In genomic region chr7:24399256-24400081, GRCm38 (mm10) we compare ENCODE assay signal across 8 mouse cellular contexts. TPM values are rescaled to one million over a fixed set of nuclear protein-coding genes. Genes with fewer than 3 reads are reported as not detected.
A peak's percentile ranks its signal among the peaks of the same experiment; 100 is the strongest.
DNase-seq lines count a peak whose midpoint lies in the region; ATAC-seq and TF ChIP-seq lines count a peak whose summit lies in the region.

Gene Smg9, plus strand, starts transcription at chr7:24399619.

- no peaks in the 10 kb centered on the region for H3K9me3 ChIP-seq in ES-E14 (ENCODE audit: control insufficient read depth, insufficient read depth, low read depth, low read length)
- no peaks in the 10 kb centered on the region for H3K9me3 ChIP-seq in forebrain, embryonic 15.5 days
- H3K9me3 ChIP-seq in lung, embryonic 14.5 days (ENCODE audit: low read depth, low read length) = 0 out of 2 replicates have a peak, but pooled peaks cover 3% of the 10 kb centered on the region

- H3K4me1 ChIP-seq in ES-E14 (ENCODE audit: control insufficient read depth in 2 of 2, insufficient read depth in 2 of 2, low read length in 2 of 2, poor library complexity in 1 of 2) = no peaks in the 10 kb centered on the region
- peaks cover 14% of the 10 kb centered on the region for H3K4me1 ChIP-seq in forebrain, embryonic 15.5 days
- H3K4me1 ChIP-seq in lung, embryonic 14.5 days (ENCODE audit: insufficient read depth) = no peaks in the 10 kb centered on the region
- peaks cover 15% of the 10 kb centered on the region for H3K4me1 ChIP-seq in olfactory bulb, adult 2 months (ENCODE audit: control insufficient read depth, insufficient read depth, low read length)
- peaks cover 29% of the 10 kb centered on the region for H3K4me1 ChIP-seq in thymus, adult 2 months (replicated peaks; ENCODE audit: control insufficient read depth, insufficient read depth, low read length)

- ATAC-seq in forebrain, embryonic 15.5 days (replicated peaks) = peak; percentile 96
- peak; percentile 95 for ATAC-seq in lung, embryonic 14.5 days (ENCODE audit: insufficient read depth)

- 3% methylated on average over 66 of the region's 66 CpGs for WGBS in forebrain, embryonic 15.5 days
- WGBS in lung, embryonic 14.5 days = 2% methylated on average over 66 of the region's 66 CpGs
- WGBS in olfactory bulb, adult 2 months = 2% methylated on average over 66 of the region's 66 CpGs
- 2% methylated on average over 66 of the region's 66 CpGs for WGBS in thymus, adult 2 months

- H3K36me3 ChIP-seq in ES-E14 (ENCODE audit: control insufficient read depth, insufficient read depth, low read length, poor library complexity, severe bottlenecking) = no peaks in the 10 kb centered on the region; the same call in 1 of the 2 replicates
- peaks cover 7% of the 10 kb centered on the region for H3K36me3 ChIP-seq in forebrain, embryonic 15.5 days
- peaks cover 16% of the 10 kb centered on the region for H3K36me3 ChIP-seq in lung, embryonic 14.5 days (ENCODE audit: insufficient read depth)
- H3K36me3 ChIP-seq in thymus, adult 2 months (ENCODE audit: control insufficient read depth, insufficient read depth, low read length) = peaks cover 9% of the 10 kb centered on the region

- peak within 1 kb of the TSS; percentile 96 for H3K27ac ChIP-seq in ES-E14 (ENCODE audit: insufficient read depth, low read depth, low read length, poor library complexity, severe bottlenecking)
- H3K27ac ChIP-seq in forebrain, embryonic 15.5 days (replicated peaks) = peak within 1 kb of the TSS; percentile 98
- H3K27ac ChIP-seq in layer of hippocampus, adult 2 months = peak within 1 kb of the TSS; percentile 99
- peak within 1 kb of the TSS; percentile 97 for H3K27ac ChIP-seq in lung, embryonic 14.5 days (ENCODE audit: low read depth)
- H3K27ac ChIP-seq in olfactory bulb, adult 2 months (ENCODE audit: insufficient read depth, low read depth, low read length) = peak within 1 kb of the TSS; percentile 97
- H3K27ac ChIP-seq in thymus, adult 2 months (ENCODE audit: control insufficient read depth, insufficient read depth, low read length) = peak within 1 kb of the TSS; percentile 79

- peak within 1 kb of the TSS; percentile 93 for H3K9ac ChIP-seq in ES-E14 (ENCODE audit: insufficient read depth, low read depth, low read length, poor library complexity, severe bottlenecking)
- peak within 1 kb of the TSS; percentile 69 for H3K9ac ChIP-seq in forebrain, embryonic 15.5 days (replicated peaks)
- H3K9ac ChIP-seq in lung, embryonic 14.5 days = peak within 1 kb of the TSS; percentile 61

- intact Hi-C loops in heart, postnatal 25 days (cut with DNase I) = no loop called here

- peak; percentile 98 for DNase-seq in ES-E14 (ENCODE audit: low read depth, low spot score)
- peak; percentile 99 for DNase-seq in cerebellum, adult 11-12 months
- peak; percentile 95 for DNase-seq in heart, postnatal 25 days (ENCODE audit: low spot score)
- peak; percentile 97 to 98 for DNase-seq in layer of hippocampus, adult 2 months (ENCODE audit: low spot score in 2 of 2)
- DNase-seq in lung, embryonic 14.5 days = peak; percentile 100
- peak; percentile 96 for DNase-seq in thymus, adult 2 months

- in situ Hi-C loops in ES-E14 (cut with MboI; ENCODE audit: low sequenced_read_pairs in 2 of 2, unreplicated experiment in 2 of 2) = loop anchor here in 1 of 2 experiments (25.0 kb wide), 1 partner anchor 113 kb away; the partner anchor contains the start of genes AC161166.1 and Zfp428

- no peak for TF ChIP-seq CTCF in layer of hippocampus, adult 2 months (conservative IDR thresholded peaks at IDR 0.05)
- no peak for TF ChIP-seq CTCF in lung, embryonic 14.5 days (IDR thresholded peaks at IDR 0.05; ENCODE audit: low read depth)
- TF ChIP-seq CTCF in olfactory bulb, adult 2 months (IDR thresholded peaks at IDR 0.05; ENCODE audit: insufficient read depth, low read depth, low read length) = no peak
- TF ChIP-seq CTCF in thymus, adult 2 months (IDR thresholded peaks at IDR 0.05; ENCODE audit: borderline replicate concordance, control insufficient read depth, extremely low read depth, insufficient read depth, low read length, poor library complexity) = 0 out of 2 replicates have a peak, but pooled peaks have one; percentile 46

- TF ChIP-seq POLR2A in olfactory bulb, adult 2 months (IDR thresholded peaks at IDR 0.05; ENCODE audit: insufficient read depth, low read depth, low read length) = peak; percentile 68
- 0 out of 2 replicates have a peak, but pooled peaks have one; percentile 29 for TF ChIP-seq POLR2A in thymus, adult 2 months (IDR thresholded peaks at IDR 0.05; ENCODE audit: control insufficient read depth, extremely low read depth, insufficient read depth, low read length, poor library complexity)

- peak within 1 kb of the TSS; percentile 80 to 84 for H3K4me3 ChIP-seq in ES-E14 (ENCODE audit: insufficient read depth in 1 of 2, low read depth in 1 of 2, low read length in 2 of 2, poor library complexity in 1 of 2, severe bottlenecking in 1 of 2)
- peak within 1 kb of the TSS; percentile 73 for H3K4me3 ChIP-seq in forebrain, embryonic 15.5 days
- peak within 1 kb of the TSS; percentile 87 for H3K4me3 ChIP-seq in layer of hippocampus, adult 2 months
- peak within 1 kb of the TSS; percentile 61 for H3K4me3 ChIP-seq in lung, embryonic 14.5 days (ENCODE audit: low read depth, low read length)
- peak within 1 kb of the TSS; percentile 88 for H3K4me3 ChIP-seq in olfactory bulb, adult 2 months (ENCODE audit: insufficient read depth, low read depth, low read length)
- peak within 1 kb of the TSS; percentile 55 for H3K4me3 ChIP-seq in thymus, adult 2 months (ENCODE audit: control insufficient read depth, insufficient read depth, low read length)

- H3K4me2 ChIP-seq in forebrain, embryonic 15.5 days (replicated peaks) = peak within 1 kb of the TSS; percentile 56
- H3K4me2 ChIP-seq in lung, embryonic 14.5 days = peak within 1 kb of the TSS; percentile 69

- H3K27me3 ChIP-seq in forebrain, embryonic 15.5 days = no peaks in the 10 kb centered on the region
- no peaks in the 10 kb centered on the region for H3K27me3 ChIP-seq in lung, embryonic 14.5 days (ENCODE audit: insufficient read depth, low read length)
- no peaks in the 10 kb centered on the region for H3K27me3 ChIP-seq in thymus, adult 2 months (ENCODE audit: control insufficient read depth, insufficient read depth, low read length)

TF ChIP-seq in ES-E14, 5 proteins besides CTCF, POLR2A, EP300 and RAD21:
- TF ChIP-seq ZNF384 (IDR thresholded peaks at IDR 0.05; ENCODE audit: low read depth, low read length) (no peak), HCFC1 (IDR thresholded peaks at IDR 0.05; ENCODE audit: borderline replicate concordance, insufficient read depth, low read length) (peak; percentile 70)

RNA-seq across cellular contexts. Expression of gene Smg9, which starts in this region (rescaled TPM):
- 25.7 and 35.7 TPM in 2 replicates for total RNA-seq in ES-E14 (2012; rRNA removed)
- polyA plus RNA-seq in forebrain, embryonic 15.5 days (2015; fragmentation: Nextera tagmentation; extraction: Ambion mirVana) = 33.4 and 36.6 TPM in 2 replicates
- 1 to 10 TPM; 7.6 TPM for total RNA-seq in heart, postnatal 25 days (2021)
- 10 to 100 TPM; 34.6 to 43.6 TPM for total RNA-seq in layer of hippocampus, adult 2 months (2021)
- polyA plus RNA-seq in lung, embryonic 14.5 days (2014; fragmentation: Nextera tagmentation; extraction: Ambion mirVana) = 21.5 and 24.5 TPM in 2 replicates
- not detected in 2 replicates for polyA plus RNA-seq in olfactory bulb, adult 2 months (2012; ENCODE audit: insufficient read depth, insufficient read length, low replicate concordance, missing spikeins)
- 166 and 168 TPM in 2 replicates for polyA plus RNA-seq in thymus, adult 2 months (2012; rRNA removed)

Comparison
In these comparisons a context has a peak if more than half of its experiments do, and no peak if none do; other contexts are left out.
1. Peak in every context shown above with its lines: DNase-seq, ATAC-seq, H3K4me3 ChIP-seq and H3K27ac ChIP-seq.
2. RNA of gene Smg9 (polyA plus RNA-seq): 166 to 168 TPM in thymus, adult 2 months, 33.4 to 36.6 TPM in forebrain, embryonic 15.5 days and 21.5 to 24.5 TPM in lung, embryonic 14.5 days; not detected in olfactory bulb, adult 2 months; every median in the first group is over 10 times any median in the second.